Mouse (Mus musculus) limb, embryonic 11.5 days (tissue): Measurements from ENCODE around the gene Rnf6. TPM values are rescaled to one million over a fixed set of nuclear protein-coding genes. Genes with fewer than 3 reads are reported as not detected.

Experiments
- ATAC-seq: fragments of 200-750 bp; cut with Nextera tagmentation; 2 replicates; pipeline ENCODE4 v1.8.0; 2017; ENCODE audit warnings: low read depth; ENCODE audit not compliant: insufficient number of reproducible peaks, low FRiP score, low TSS enrichment
- DNase-seq: peaks from one replicate; pipeline ENCODE4 v3.0.0-alpha.2; 2015; ENCODE audit warnings: low spot score
- H3K27ac ChIP-seq: fragments of 300-500 bp; sonication (generic); replicated peaks from 2 replicates; pipeline ENCODE4 v1.5.1; 2014; ENCODE audit warnings: low read depth, mild to moderate bottlenecking, low read length
- H3K27me3 ChIP-seq: fragments of 300-500 bp; sonication (generic); 2 replicates; pipeline ENCODE4 v1.6.1; 2014; ENCODE audit warnings: mild to moderate bottlenecking, low read length, mixed read lengths; ENCODE audit not compliant: control insufficient read depth, insufficient read depth
- H3K36me3 ChIP-seq: fragments of 300-500 bp; sonication (generic); 2 replicates; pipeline ENCODE4 v1.6.1; 2014; ENCODE audit warnings: mild to moderate bottlenecking, low read length, moderate library complexity, mixed read lengths; ENCODE audit not compliant: control insufficient read depth, insufficient read depth
- H3K4me1 ChIP-seq: fragments of 300-500 bp; sonication (generic); 2 replicates; pipeline ENCODE4 v1.6.1; 2014; ENCODE audit warnings: low read length, mixed read lengths; ENCODE audit not compliant: control insufficient read depth, insufficient read depth
- H3K4me2 ChIP-seq: fragments of 300-500 bp; sonication (generic); 2 replicates; pipeline ENCODE4 v1.6.1; 2014; ENCODE audit warnings: low read depth, mild to moderate bottlenecking, moderate library complexity; ENCODE audit not compliant: severe bottlenecking
- H3K4me3 ChIP-seq: fragments of 300-500 bp; sonication (generic); 2 replicates; pipeline ENCODE4 v1.5.1; 2014; ENCODE audit warnings: low read depth, low read length
- H3K9ac ChIP-seq: fragments of 300-500 bp; sonication (generic); 2 replicates; pipeline ENCODE4 v1.6.1; 2014; ENCODE audit warnings: mild to moderate bottlenecking, low read length
- H3K9me3 ChIP-seq: fragments of 300-500 bp; sonication (generic); 2 replicates; pipeline ENCODE4 v1.6.1; 2016; ENCODE audit warnings: low read length; ENCODE audit not compliant: control insufficient read depth
- WGBS: fragments of 180-500 bp; shearing (Covaris S2); extraction: QIAGEN DNeasy Blood & Tissue Kit; methylation state at CpG from one replicate; pipeline ENCODE4 v1.1.7; 2014; 5-methylcytosine and 5-hydroxymethylcytosine counted together
- polyA plus RNA-seq: library from polyadenylated mRNA; unstranded; fragments of >200 nt; fragmentation: Nextera tagmentation; extraction: Ambion mirVana; gene quantifications from 2 replicates; pipeline ENCODE4 v1.2.1, GENCODE M21; 2014

Rnf6 gene
- polyA plus RNA-seq, 1 experiment from 2014 or later = 26.2 TPM

GRCm38 (mm10) chr5:146232816-146233215 lies 11.5 kb upstream of the Rnf6 start:
- H3K27ac ChIP-seq = no peak overlapping the region
- peaks cover 3% of the 10 kb centered on the region; the same call in 1 of the 2 replicates for H3K4me1 ChIP-seq
- no peaks in the 10 kb centered on the region for H3K27me3 ChIP-seq
- no peak for DNase-seq
- no peak for ATAC-seq
- H3K9ac ChIP-seq = no peak overlapping the region
- H3K9me3 ChIP-seq = no peaks in the 10 kb centered on the region
- WGBS = 80% methylated on average over 11 of the region's 11 CpGs
- H3K36me3 ChIP-seq = no peaks in the 10 kb centered on the region; the same call in 1 of the 2 replicates
- peak overlapping the region; percentile 20; the same call in 1 of the 2 replicates for H3K4me2 ChIP-seq
- no peak overlapping the region for H3K4me3 ChIP-seq

GRCm38 (mm10) chr5:146232056-146232675 lies 10.8 kb upstream of the Rnf6 start:
- WGBS = 45% methylated on average over 6 of the region's 6 CpGs
- H3K27ac ChIP-seq = no peak overlapping the region
- peak overlapping the region; percentile 91 for H3K9ac ChIP-seq
- no peaks in the 10 kb centered on the region for H3K27me3 ChIP-seq
- H3K36me3 ChIP-seq = no peaks in the 10 kb centered on the region; the same call in 1 of the 2 replicates
- DNase-seq (no peak), ATAC-seq (no peak)
- H3K9me3 ChIP-seq = no peaks in the 10 kb centered on the region
- H3K4me3 ChIP-seq = peak overlapping the region; percentile 77
- H3K4me2 ChIP-seq = peak overlapping the region; percentile 67
- H3K4me1 ChIP-seq = peaks cover 3% of the 10 kb centered on the region; the same call in 1 of the 2 replicates

GRCm38 (mm10) chr5:146231655-146231996 lies 10.3 kb upstream of the Rnf6 start:
- H3K9ac ChIP-seq = peak overlapping the region; percentile 91
- H3K4me1 ChIP-seq = peaks cover 3% of the 10 kb centered on the region; the same call in 1 of the 2 replicates
- 0% methylated on average over 19 of the region's 19 CpGs for WGBS
- H3K36me3 ChIP-seq = no peaks in the 10 kb centered on the region; the same call in 1 of the 2 replicates
- peak; percentile 47 for DNase-seq
- H3K9me3 ChIP-seq = no peaks in the 10 kb centered on the region
- peak overlapping the region; percentile 67 for H3K4me2 ChIP-seq
- no peaks in the 10 kb centered on the region for H3K27me3 ChIP-seq
- H3K4me3 ChIP-seq = peak overlapping the region; percentile 77
- peak overlapping the region; percentile 92; the same call in 1 of the 2 replicates for H3K27ac ChIP-seq
- ATAC-seq = 0 out of 2 replicates have a peak, but pooled peaks have one; percentile 21

- Histone ChIP-seq H3K9ac (peak within 1 kb of the TSS; percentile 91), H3K4me2 (peak within 1 kb of the TSS; percentile 67), H3K36me3 (no peaks in the 10 kb centered on the region; the same call in 1 of the 2 replicates), H3K9me3 (no peaks in the 10 kb centered on the region), H3K4me1 (peaks cover 3% of the 10 kb centered on the region; the same call in 1 of the 2 replicates), H3K27ac (peak within 1 kb of the TSS; percentile 92), H3K4me3 (peak within 1 kb of the TSS; percentile 77), H3K27me3 (no peaks in the 10 kb centered on the region)
- under 1% methylated on average over 66 of the region's 102 CpGs for WGBS
- DNase-seq = peak; percentile 93
- peak; percentile 91 for ATAC-seq
Measured at GRCm38 (mm10) chr5:146230864-146231654, 9.7 kb upstream of the Rnf6 start, which contains the start of gene Cdk8. Cdk8 (plus strand) TSS chr5:146231230.

GRCm38 (mm10) chr5:146229869-146230650 lies 8.7 kb upstream of the Rnf6 start:
- WGBS = 60% methylated on average over 17 of the region's 17 CpGs
- H3K4me2 ChIP-seq = peak overlapping the region; percentile 67
- no peaks in the 10 kb centered on the region for H3K36me3 ChIP-seq
- no peaks in the 10 kb centered on the region for H3K9me3 ChIP-seq
- H3K4me1 ChIP-seq = peaks cover 3% of the 10 kb centered on the region; the same call in 1 of the 2 replicates
- DNase-seq = no peak
- no peaks in the 10 kb centered on the region for H3K27me3 ChIP-seq
- H3K27ac ChIP-seq = peak overlapping the region; percentile 92
- H3K4me3 ChIP-seq = peak overlapping the region; percentile 77
- ATAC-seq = 0 out of 2 replicates have a peak, but pooled peaks have one; percentile 0
- no peak overlapping the region for H3K9ac ChIP-seq

- ATAC-seq = no peak
- Histone ChIP-seq H3K4me2 (no peak overlapping the region), H3K9me3 (no peaks in the 10 kb centered on the region), H3K9ac (no peak overlapping the region), H3K4me3 (no peak overlapping the region), H3K27me3 (no peaks in the 10 kb centered on the region), H3K36me3 (no peaks in the 10 kb centered on the region), H3K27ac (no peak overlapping the region), H3K4me1 (no peaks in the 10 kb centered on the region)
- no peak for DNase-seq
- 85% methylated on average over 8 of the region's 8 CpGs for WGBS
Measured at GRCm38 (mm10) chr5:146227496-146227895, 6.1 kb upstream of the Rnf6 start.

GRCm38 (mm10) chr5:146223786-146224185 lies 2.4 kb upstream of the Rnf6 start:
- 89% methylated on average over 5 of the region's 5 CpGs for WGBS
- no peak overlapping the region for H3K4me2 ChIP-seq
- H3K4me1 ChIP-seq = 0 out of 2 replicates have a peak, but pooled peaks cover 3% of the 10 kb centered on the region
- H3K4me3 ChIP-seq = no peak overlapping the region
- H3K36me3 ChIP-seq = no peaks in the 10 kb centered on the region
- no peak overlapping the region for H3K27ac ChIP-seq
- H3K9ac ChIP-seq = no peak overlapping the region
- H3K27me3 ChIP-seq = no peaks in the 10 kb centered on the region
- ATAC-seq (no peak), DNase-seq (no peak)
- H3K9me3 ChIP-seq = no peaks in the 10 kb centered on the region

- Histone ChIP-seq H3K9ac (peak overlapping the region; percentile 71), H3K27ac (peak overlapping the region; percentile 72; the same call in 1 of the 2 replicates), H3K4me3 (peak overlapping the region; percentile 52), H3K36me3 (no peaks in the 10 kb centered on the region), H3K4me1 (0 out of 2 replicates have a peak, but pooled peaks cover 3% of the 10 kb centered on the region), H3K9me3 (no peaks in the 10 kb centered on the region), H3K4me2 (peak overlapping the region; percentile 56), H3K27me3 (no peaks in the 10 kb centered on the region)
- DNase-seq (no peak), ATAC-seq (no peak)
- 31% methylated on average over 6 of the region's 6 CpGs for WGBS
Measured at GRCm38 (mm10) chr5:146221722-146222121, 367 bp upstream of the Rnf6 start.
